Mouse (Mus musculus): ENCODE data around the gene Gm5286. TPM values are rescaled to one million over a fixed set of nuclear protein-coding genes. Genes with fewer than 3 reads are reported as not detected.
"Not testable (repeated sequence)": the region's sequence is repeated elsewhere in the genome, so short reads cannot be mapped to it uniquely, and the experiment has no call there.

Gene Gm5286
- not detected in 2 replicates for total RNA-seq (2017)

GRCm38 (mm10) chr3:94196414-94196813 is at the start of gene Gm5286:
Gm5286 (plus strand) TSS chr3:94196714.
- ATAC-seq (ENCODE audit: extremely low read depth, insufficient number of reproducible peaks, low FRiP score, poor library complexity, severe bottlenecking): not testable (repeated sequence)

GRCm38 (mm10) chr3:94167351-94167750 is 29.2 kb upstream of the Gm5286 start:
- not testable (repeated sequence) for ATAC-seq (ENCODE audit: extremely low read depth, insufficient number of reproducible peaks, low FRiP score, poor library complexity, severe bottlenecking)

DNA sequence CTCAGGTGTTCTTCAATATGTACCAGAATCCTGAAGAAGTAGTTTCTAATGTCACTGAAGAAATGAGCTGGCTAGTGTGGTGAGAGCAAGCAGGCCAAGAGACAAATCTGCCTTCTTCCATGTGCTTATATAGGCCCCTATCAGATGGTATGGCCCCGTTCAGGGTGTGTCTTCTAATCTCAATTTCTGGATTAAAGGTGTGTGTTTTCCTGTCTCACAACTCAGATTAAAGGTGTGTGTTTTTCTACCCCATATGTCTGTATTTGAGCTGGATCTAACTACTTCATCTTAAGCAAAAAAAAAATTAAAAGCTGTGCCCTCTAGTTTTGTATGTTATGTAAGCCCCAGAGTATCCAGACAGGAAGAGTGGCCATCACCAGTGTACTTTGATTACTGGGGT is 18.4 kb upstream of the Gm5286 start, which contains the start of gene Gm10696:
Gene Gm10696 (minus strand): TSS at position 101 of the 400 bp plus-strand sequence.
- not testable (repeated sequence) for ATAC-seq (ENCODE audit: extremely low read depth, insufficient number of reproducible peaks, low FRiP score, poor library complexity, severe bottlenecking)

Other genes with a start within 250 kb of the Gm5286 start
- not detected in 2 replicates for gene Tdpoz5, start 235.4 kb upstream of the Gm5286 start, total RNA-seq (2017)
- gene Gm9125, start 141.8 kb upstream of the Gm5286 start, total RNA-seq (2017): not detected in 2 replicates
- not detected in 2 replicates for gene Gm10697, start 124.1 kb upstream of the Gm5286 start, total RNA-seq (2017)
- not detected in 2 replicates for gene Gm10696, start 18.5 kb upstream of the Gm5286 start, total RNA-seq (2017)
- gene Gm4778, start 67.3 kb downstream of the Gm5286 start, total RNA-seq (2017): not detected in 2 replicates
- 5.0 and 5.9 TPM in 2 replicates for gene Them4, start 113.4 kb downstream of the Gm5286 start, total RNA-seq (2017)
- gene Them5, start 145.4 kb downstream of the Gm5286 start, total RNA-seq (2017): not detected in 2 replicates
- not detected in 2 replicates for gene C2cd4d, start 165.7 kb downstream of the Gm5286 start, total RNA-seq (2017)
- 0.74 and 1.3 TPM in 2 replicates for gene Rorc, start 176.1 kb downstream of the Gm5286 start, total RNA-seq (2017)
- not detected in 2 replicates for gene Lingo4, start 201.8 kb downstream of the Gm5286 start, total RNA-seq (2017)
- gene Tdrkh, start 216.6 kb downstream of the Gm5286 start, total RNA-seq (2017): 0.58 and 1.1 TPM in 2 replicates
- gene Mrpl9, start 246.6 kb downstream of the Gm5286 start, total RNA-seq (2017): 40.0 and 42.2 TPM in 2 replicates
- not detected in 2 replicates for gene Oaz3, start 247.2 kb downstream of the Gm5286 start, total RNA-seq (2017)